8 mouse cellular contexts compared by ENCODE assay signal in genomic region chr1:186703980-186704701, GRCm38 (mm10). TPM values are rescaled to one million over a fixed set of nuclear protein-coding genes. Genes with fewer than 3 reads are reported as not detected.
A peak's percentile ranks its signal among the peaks of the same experiment; 100 is the strongest.
DNase-seq lines count a peak whose midpoint lies in the region; ATAC-seq and TF ChIP-seq lines count a peak whose summit lies in the region.

No protein-coding gene starts in this region.

- peak overlapping the region; percentile 93 for H3K9ac ChIP-seq in embryonic facial prominence, embryonic 15.5 days
- peak overlapping the region; percentile 93 for H3K9ac ChIP-seq in limb, embryonic 12.5 days (replicated peaks)

- intact Hi-C loops in heart, postnatal 10 days (cut with DNase I): loop anchor here (5.0 kb wide), 1 partner anchor 152 kb away; no protein-coding TSS in a partner anchor

- no peak for DNase-seq in layer of hippocampus, adult 2 months (ENCODE audit: low spot score in 2 of 2)
- no peak for DNase-seq in layer of hippocampus, adult 9-10 months (ENCODE audit: low spot score)
- DNase-seq in MN1 (ENCODE audit: low spot score): peak; percentile 51
- DNase-seq in heart, postnatal 10 days: peak; percentile 55 to 63
- peak; percentile 63 for DNase-seq in neural tube, embryonic 10.5 days (ENCODE audit: extremely low spot score, low spot score)
- DNase-seq in spleen, postnatal 14 days (ENCODE audit: low spot score in 2 of 2): no peak

- no peaks in the 10 kb centered on the region for H3K36me3 ChIP-seq in embryonic facial prominence, embryonic 15.5 days
- H3K36me3 ChIP-seq in limb, embryonic 12.5 days: peaks cover 16% of the 10 kb centered on the region; the same call in 1 of the 2 replicates

- peak; percentile 51 for TF ChIP-seq CTCF in layer of hippocampus, adult 2 months (conservative IDR thresholded peaks at IDR 0.05)

- peak overlapping the region; percentile 69 for H3K4me3 ChIP-seq in layer of hippocampus, adult 2 months
- H3K4me3 ChIP-seq in embryonic facial prominence, embryonic 15.5 days (replicated peaks): peak overlapping the region; percentile 72
- H3K4me3 ChIP-seq in limb, embryonic 12.5 days (replicated peaks): peak overlapping the region; percentile 70

- no peaks in the 10 kb centered on the region for H3K27me3 ChIP-seq in embryonic facial prominence, embryonic 15.5 days
- H3K27me3 ChIP-seq in limb, embryonic 12.5 days: no peaks in the 10 kb centered on the region

- WGBS in embryonic facial prominence, embryonic 15.5 days: under 1% methylated on average over 36 of the region's 36 CpGs
- under 1% methylated on average over 36 of the region's 36 CpGs for WGBS in limb, embryonic 12.5 days

- peak overlapping the region; percentile 97 for H3K27ac ChIP-seq in layer of hippocampus, adult 2 months
- H3K27ac ChIP-seq in embryonic facial prominence, embryonic 15.5 days (replicated peaks): peak overlapping the region; percentile 96
- H3K27ac ChIP-seq in limb, embryonic 12.5 days: peak overlapping the region; percentile 94

- H3K9me3 ChIP-seq in embryonic facial prominence, embryonic 15.5 days (replicated peaks): no peaks in the 10 kb centered on the region
- H3K9me3 ChIP-seq in limb, embryonic 12.5 days: no peaks in the 10 kb centered on the region

- H3K4me1 ChIP-seq in embryonic facial prominence, embryonic 15.5 days: peaks cover 33% of the 10 kb centered on the region
- peaks cover 18% of the 10 kb centered on the region for H3K4me1 ChIP-seq in limb, embryonic 12.5 days (replicated peaks)

- H3K4me2 ChIP-seq in embryonic facial prominence, embryonic 15.5 days (replicated peaks): peak overlapping the region; percentile 83
- peak overlapping the region; percentile 75 for H3K4me2 ChIP-seq in limb, embryonic 12.5 days

- no peak for ATAC-seq in embryonic facial prominence, embryonic 15.5 days (ENCODE audit: insufficient number of reproducible peaks, low FRiP score, low TSS enrichment, low read depth)
- ATAC-seq in limb, embryonic 12.5 days (ENCODE audit: insufficient number of reproducible peaks, insufficient read depth, low FRiP score, low TSS enrichment, low read depth): no peak

RNA-seq across cellular contexts. Expression of gene Tgfb2, which starts 1.6 kb away (rescaled TPM):
- 10 to 100 TPM; 27.0 to 35.4 TPM for total RNA-seq in layer of hippocampus, adult 2 months (2021)
- polyA plus RNA-seq in embryonic facial prominence, embryonic 15.5 days (2015; fragmentation: Nextera tagmentation; extraction: Ambion mirVana): 86.3 TPM in 2 replicates
- total RNA-seq in heart, postnatal 10 days (2021): 10 to 100 TPM; 14.7 to 16.7 TPM
- polyA plus RNA-seq in limb, embryonic 12.5 days (2016; fragmentation: Nextera tagmentation; extraction: Ambion mirVana): 81.9 and 83.7 TPM in 2 replicates

RNA-seq across cellular contexts. Expression of gene Rrp15, which starts 45.0 kb away (rescaled TPM):
- total RNA-seq in layer of hippocampus, adult 2 months (2021): 10 to 100 TPM; 14.6 to 15.2 TPM
- polyA plus RNA-seq in embryonic facial prominence, embryonic 15.5 days (2015; fragmentation: Nextera tagmentation; extraction: Ambion mirVana): 62.6 and 62.7 TPM in 2 replicates
- 10 to 100 TPM; 11.1 to 13.1 TPM for total RNA-seq in heart, postnatal 10 days (2021)
- polyA plus RNA-seq in limb, embryonic 12.5 days (2016; fragmentation: Nextera tagmentation; extraction: Ambion mirVana): 77.2 and 77.8 TPM in 2 replicates

Comparison
In these comparisons a context has a peak if more than half of its experiments do, and no peak if none do; other contexts are left out.
1. DNase-seq: peak in MN1 (single experiment), heart, postnatal 10 days (2 of 2) and neural tube, embryonic 10.5 days (single experiment); none in layer of hippocampus, adult 2 months (0 of 2), layer of hippocampus, adult 9-10 months (single experiment) and spleen, postnatal 14 days (0 of 2).
2. Peak in every context shown above with its lines, with median percentiles within 50 percentile points of each other: H3K27ac ChIP-seq and H3K4me3 ChIP-seq.